Mouse (Mus musculus): ENCODE results near the gene Unc13a. TPM values are rescaled to one million over a fixed set of nuclear protein-coding genes. Genes with fewer than 3 reads are reported as not detected.
"Not testable (repeated sequence)": the region's sequence is repeated elsewhere in the genome, so short reads cannot be mapped to it uniquely, and the experiment has no call there.

Unc13a gene
- polyA plus RNA-seq, 1 experiment from 2014 or later: 1.2 TPM

DNA sequence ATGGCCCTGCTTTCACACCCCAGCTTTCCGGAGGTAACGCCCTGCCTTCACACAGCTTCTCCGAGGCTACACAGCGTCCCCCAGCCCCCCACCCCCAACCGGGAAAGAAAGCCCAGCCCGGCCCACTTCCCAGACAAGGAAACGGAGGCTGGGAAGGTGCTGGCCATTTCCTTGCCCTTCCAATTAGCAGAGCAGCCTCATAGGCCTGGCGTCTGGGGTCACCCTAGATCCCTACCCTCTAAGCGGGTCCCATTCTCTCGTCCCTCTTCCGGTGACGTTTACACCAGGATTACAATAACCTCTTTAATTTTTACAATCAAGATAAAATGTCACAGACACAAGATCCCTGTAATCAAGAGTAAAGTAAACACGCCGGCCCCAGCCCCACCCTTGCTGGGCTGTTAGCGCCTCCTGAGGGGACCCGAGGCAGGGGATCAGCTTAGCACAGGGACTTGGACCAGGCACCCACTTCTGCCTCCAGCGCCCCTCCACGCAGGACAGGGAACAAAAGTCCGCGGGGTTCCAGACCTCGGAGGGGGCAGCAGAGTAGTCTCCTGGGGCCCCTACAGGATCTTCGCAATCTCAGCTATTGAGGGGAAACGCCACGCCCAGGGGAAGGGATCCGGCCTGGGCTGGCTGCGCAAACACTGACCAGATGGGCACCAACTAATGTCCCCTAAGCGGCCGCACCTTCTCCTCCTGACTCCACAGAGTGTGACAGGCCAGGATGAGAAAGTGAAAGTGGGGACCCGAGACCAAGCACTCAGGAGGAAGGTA, 29.1 kb upstream of the Unc13a start:
- no peak overlapping the region for H3K9ac ChIP-seq (replicated peaks; ENCODE audit: low read length)
- ATAC-seq (replicated peaks; ENCODE audit: insufficient number of reproducible peaks, low FRiP score, low TSS enrichment, low read depth): no peak
- H3K36me3 ChIP-seq (replicated peaks; ENCODE audit: control insufficient read depth, insufficient read depth, low read depth, low read length): no peaks in the 10 kb centered on the region
- H3K9me3 ChIP-seq (replicated peaks; ENCODE audit: control insufficient read depth, low read length): no peaks in the 10 kb centered on the region
- H3K4me3 ChIP-seq (ENCODE audit: low read depth, low read length): no peak overlapping the region
- DNase-seq (ENCODE audit: low spot score): no peak
- peaks cover 30% of the 10 kb centered on the region for H3K27me3 ChIP-seq (ENCODE audit: control insufficient read depth, insufficient read depth, low read length)
- H3K4me2 ChIP-seq (ENCODE audit: low read depth, low read length): no peak overlapping the region
- 7% methylated on average over 29 of the region's 29 CpGs for WGBS
- H3K27ac ChIP-seq (replicated peaks; ENCODE audit: low read depth, low read length): no peak overlapping the region
- no peaks in the 10 kb centered on the region for H3K4me1 ChIP-seq (ENCODE audit: control insufficient read depth, insufficient read depth, low read length)

DNA sequence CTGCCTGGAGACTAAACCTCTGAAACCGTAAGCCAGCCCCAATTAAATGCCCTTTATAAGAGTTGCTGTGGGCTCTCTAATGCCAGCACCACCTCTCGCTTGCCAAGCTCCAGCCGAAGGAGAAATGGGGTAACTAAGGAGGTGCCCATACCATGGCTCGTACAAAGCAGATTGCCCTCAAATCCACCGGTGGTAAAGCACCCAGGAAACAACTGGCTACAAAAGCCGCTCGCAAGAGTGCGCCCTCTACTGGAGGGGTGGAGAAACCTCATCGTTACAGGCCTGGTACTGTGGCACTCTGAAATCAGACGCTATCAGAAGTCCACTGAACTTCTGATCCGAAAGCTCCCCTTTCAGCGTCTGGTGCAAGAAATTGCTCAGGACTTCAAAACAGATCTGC, 23.9 kb upstream of the Unc13a start:
- H3K36me3 ChIP-seq (replicated peaks; ENCODE audit: control insufficient read depth, insufficient read depth, low read depth, low read length); H3K27ac ChIP-seq (replicated peaks; ENCODE audit: low read depth, low read length); DNase-seq (ENCODE audit: low spot score); ATAC-seq (replicated peaks; ENCODE audit: insufficient number of reproducible peaks, low FRiP score, low TSS enrichment, low read depth); H3K4me3 ChIP-seq (ENCODE audit: low read depth, low read length); H3K9ac ChIP-seq (replicated peaks; ENCODE audit: low read length); H3K4me2 ChIP-seq (ENCODE audit: low read depth, low read length); H3K4me1 ChIP-seq (ENCODE audit: control insufficient read depth, insufficient read depth, low read length); H3K9me3 ChIP-seq (replicated peaks; ENCODE audit: control insufficient read depth, low read length): not testable (repeated sequence)
- WGBS: 63% methylated on average over 12 of the region's 12 CpGs
- H3K27me3 ChIP-seq (ENCODE audit: control insufficient read depth, insufficient read depth, low read length): peaks cover 56% of the 10 kb centered on the region

DNA sequence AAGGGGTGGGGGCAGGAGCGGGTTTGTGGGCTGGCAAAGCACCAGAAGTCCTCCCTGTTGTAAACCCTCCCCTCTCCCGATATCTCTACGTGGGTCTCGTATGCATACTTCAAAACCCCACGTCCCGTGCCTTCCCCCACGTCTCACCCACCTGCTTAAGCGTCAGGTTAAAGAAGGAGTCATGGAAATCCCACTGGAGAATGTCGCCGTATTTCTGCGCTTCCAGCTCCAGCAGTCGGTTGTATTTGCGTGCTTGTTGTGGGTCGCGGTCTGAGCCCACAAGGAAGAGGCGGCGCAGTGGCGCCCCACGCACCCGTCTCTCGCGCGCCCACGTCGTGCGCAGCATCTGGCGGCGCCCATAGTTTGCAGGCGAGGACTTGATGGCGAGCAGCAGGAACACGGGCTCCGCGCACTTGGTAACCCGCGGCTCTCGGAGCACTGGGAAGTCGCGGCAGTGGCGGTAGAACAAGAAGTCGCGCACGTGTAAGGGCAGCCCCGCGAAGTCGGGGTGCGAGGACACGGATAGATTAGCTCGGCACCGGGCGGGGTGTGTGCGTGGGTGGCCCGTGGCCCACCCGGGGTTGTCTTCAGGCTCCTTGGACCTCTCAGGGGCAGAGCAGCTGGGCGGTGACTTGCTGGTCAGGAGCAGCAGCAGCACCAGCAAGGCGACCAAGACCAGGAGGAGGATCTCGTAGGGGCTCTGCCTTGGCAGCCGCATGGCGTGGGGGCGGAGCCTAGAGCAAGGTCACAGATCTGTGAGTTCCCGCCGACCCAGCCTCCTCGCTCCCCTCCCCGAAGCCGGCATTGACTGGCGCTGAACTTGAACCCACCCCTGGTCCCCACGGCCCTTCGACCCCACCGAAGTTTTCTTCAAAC, 21.8 kb upstream of the Unc13a start:
- Histone ChIP-seq H3K4me3 (ENCODE audit: low read depth, low read length) (0 out of 2 replicates have a peak overlapping the region, but pooled peaks have one; percentile 11), H3K4me1 (ENCODE audit: control insufficient read depth, insufficient read depth, low read length) (no peaks in the 10 kb centered on the region; the same call in 1 of the 2 replicates), H3K36me3 (replicated peaks; ENCODE audit: control insufficient read depth, insufficient read depth, low read depth, low read length) (no peaks in the 10 kb centered on the region), H3K27me3 (ENCODE audit: control insufficient read depth, insufficient read depth, low read length) (peaks cover 69% of the 10 kb centered on the region), H3K9me3 (replicated peaks; ENCODE audit: control insufficient read depth, low read length) (no peaks in the 10 kb centered on the region), H3K27ac (replicated peaks; ENCODE audit: low read depth, low read length) (no peak overlapping the region), H3K4me2 (ENCODE audit: low read depth, low read length) (no peak overlapping the region), H3K9ac (replicated peaks; ENCODE audit: low read length) (no peak overlapping the region)
- WGBS: 10% methylated on average over 67 of the region's 68 CpGs
- ATAC-seq (replicated peaks; ENCODE audit: insufficient number of reproducible peaks, low FRiP score, low TSS enrichment, low read depth): no peak
- DNase-seq (ENCODE audit: low spot score): no peak

DNA sequence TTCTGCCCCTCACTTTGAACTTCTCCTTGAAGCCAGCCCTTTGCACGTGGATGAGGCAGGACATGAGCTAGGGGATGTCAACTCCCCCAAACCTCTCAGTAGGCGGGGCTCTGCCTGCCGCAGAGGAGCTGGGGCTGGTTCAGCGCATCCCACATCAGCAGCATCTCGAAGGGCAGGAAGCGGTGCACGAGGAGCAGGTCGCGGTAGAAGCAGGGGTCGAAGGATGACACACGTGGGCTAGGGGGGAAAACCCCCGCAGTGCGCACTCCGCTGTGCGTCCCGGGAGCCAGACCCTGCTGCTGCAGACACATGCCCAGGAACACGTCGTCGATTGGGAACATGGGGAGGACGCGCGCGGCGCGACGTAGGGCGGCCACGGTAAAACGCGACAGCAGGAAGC, 21.0 kb upstream of the Unc13a start:
- H3K4me1 ChIP-seq (ENCODE audit: control insufficient read depth, insufficient read depth, low read length): no peaks in the 10 kb centered on the region; the same call in 1 of the 2 replicates
- H3K27ac ChIP-seq (replicated peaks; ENCODE audit: low read depth, low read length): no peak overlapping the region
- no peak overlapping the region for H3K9ac ChIP-seq (replicated peaks; ENCODE audit: low read length)
- H3K9me3 ChIP-seq (replicated peaks; ENCODE audit: control insufficient read depth, low read length): no peaks in the 10 kb centered on the region
- WGBS: 4% methylated on average over 30 of the region's 30 CpGs
- DNase-seq (ENCODE audit: low spot score): no peak
- no peak overlapping the region for H3K4me2 ChIP-seq (ENCODE audit: low read depth, low read length)
- no peaks in the 10 kb centered on the region for H3K36me3 ChIP-seq (replicated peaks; ENCODE audit: control insufficient read depth, insufficient read depth, low read depth, low read length)
- no peak for ATAC-seq (replicated peaks; ENCODE audit: insufficient number of reproducible peaks, low FRiP score, low TSS enrichment, low read depth)
- H3K27me3 ChIP-seq (ENCODE audit: control insufficient read depth, insufficient read depth, low read length): peaks cover 77% of the 10 kb centered on the region
- H3K4me3 ChIP-seq (ENCODE audit: low read depth, low read length): 0 out of 2 replicates have a peak overlapping the region, but pooled peaks have one; percentile 12

DNA sequence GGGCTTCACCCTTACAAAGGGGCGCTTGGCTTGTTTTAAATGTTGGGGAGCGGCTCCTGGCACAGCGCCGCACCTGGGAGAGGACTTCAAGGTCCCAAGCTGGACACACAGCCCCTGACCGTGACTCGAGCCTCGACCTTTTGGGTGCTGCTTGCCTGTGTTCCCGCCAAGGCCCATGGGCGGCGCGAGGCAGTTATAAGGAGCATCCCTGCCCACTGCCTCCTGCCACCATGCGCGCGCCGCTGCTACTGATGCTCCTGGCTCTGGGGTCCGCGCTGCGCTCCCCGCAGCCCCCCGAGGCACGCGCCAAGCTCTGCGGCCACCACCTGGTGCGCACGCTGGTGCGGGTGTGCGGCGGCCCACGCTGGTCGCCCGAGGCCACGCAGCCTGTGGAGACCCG, 17.5 kb upstream of the Unc13a start, which contains the start of gene Insl3:
TSS of gene Insl3 (plus strand) at position 187 of the 400 bp plus-strand sequence.
- H3K27ac ChIP-seq (replicated peaks; ENCODE audit: low read depth, low read length): no peak within 1 kb of the TSS
- DNase-seq (ENCODE audit: low spot score) (no peak), ATAC-seq (replicated peaks; ENCODE audit: insufficient number of reproducible peaks, low FRiP score, low TSS enrichment, low read depth) (no peak)
- no peaks in the 10 kb centered on the region for H3K9me3 ChIP-seq (replicated peaks; ENCODE audit: control insufficient read depth, low read length)
- H3K36me3 ChIP-seq (replicated peaks; ENCODE audit: control insufficient read depth, insufficient read depth, low read depth, low read length): no peaks in the 10 kb centered on the region
- 4% methylated on average over 33 of the region's 33 CpGs for WGBS
- H3K4me2 ChIP-seq (ENCODE audit: low read depth, low read length): no peak within 1 kb of the TSS
- H3K9ac ChIP-seq (replicated peaks; ENCODE audit: low read length): no peak within 1 kb of the TSS
- peaks cover 100% of the 10 kb centered on the region for H3K27me3 ChIP-seq (ENCODE audit: control insufficient read depth, insufficient read depth, low read length)
- no peak within 1 kb of the TSS for H3K4me3 ChIP-seq (ENCODE audit: low read depth, low read length)
- no peaks in the 10 kb centered on the region; the same call in 1 of the 2 replicates for H3K4me1 ChIP-seq (ENCODE audit: control insufficient read depth, insufficient read depth, low read length)

DNA sequence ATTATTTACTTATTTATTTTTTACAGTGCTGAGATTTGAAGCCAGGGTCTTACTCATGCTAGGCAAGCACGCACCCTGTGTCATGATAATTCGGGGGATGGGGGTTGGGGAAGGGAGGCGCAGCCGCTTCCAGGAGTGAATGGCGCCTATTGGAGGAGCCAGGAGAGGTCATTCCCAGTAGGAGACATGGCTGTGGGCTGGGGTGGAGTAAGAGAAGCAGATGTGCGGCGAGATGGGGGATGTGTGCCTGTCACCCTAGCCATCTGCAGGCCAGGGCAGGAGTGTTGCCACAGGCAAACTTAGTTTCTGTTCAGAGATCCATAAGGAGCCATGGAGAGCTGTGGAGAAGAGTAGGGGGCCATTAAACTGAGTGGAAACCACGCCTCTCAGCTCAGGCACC, 16.1 kb upstream of the Unc13a start:
- Histone ChIP-seq H3K36me3 (replicated peaks; ENCODE audit: control insufficient read depth, insufficient read depth, low read depth, low read length) (no peaks in the 10 kb centered on the region), H3K9ac (replicated peaks; ENCODE audit: low read length) (no peak overlapping the region), H3K27me3 (ENCODE audit: control insufficient read depth, insufficient read depth, low read length) (peaks cover 100% of the 10 kb centered on the region), H3K27ac (replicated peaks; ENCODE audit: low read depth, low read length) (no peak overlapping the region), H3K4me2 (ENCODE audit: low read depth, low read length) (no peak overlapping the region), H3K4me3 (ENCODE audit: low read depth, low read length) (no peak overlapping the region), H3K9me3 (replicated peaks; ENCODE audit: control insufficient read depth, low read length) (no peaks in the 10 kb centered on the region), H3K4me1 (ENCODE audit: control insufficient read depth, insufficient read depth, low read length) (no peaks in the 10 kb centered on the region)
- DNase-seq (ENCODE audit: low spot score): no peak
- 2% methylated on average over 8 of the region's 8 CpGs for WGBS
- no peak for ATAC-seq (replicated peaks; ENCODE audit: insufficient number of reproducible peaks, low FRiP score, low TSS enrichment, low read depth)

DNA sequence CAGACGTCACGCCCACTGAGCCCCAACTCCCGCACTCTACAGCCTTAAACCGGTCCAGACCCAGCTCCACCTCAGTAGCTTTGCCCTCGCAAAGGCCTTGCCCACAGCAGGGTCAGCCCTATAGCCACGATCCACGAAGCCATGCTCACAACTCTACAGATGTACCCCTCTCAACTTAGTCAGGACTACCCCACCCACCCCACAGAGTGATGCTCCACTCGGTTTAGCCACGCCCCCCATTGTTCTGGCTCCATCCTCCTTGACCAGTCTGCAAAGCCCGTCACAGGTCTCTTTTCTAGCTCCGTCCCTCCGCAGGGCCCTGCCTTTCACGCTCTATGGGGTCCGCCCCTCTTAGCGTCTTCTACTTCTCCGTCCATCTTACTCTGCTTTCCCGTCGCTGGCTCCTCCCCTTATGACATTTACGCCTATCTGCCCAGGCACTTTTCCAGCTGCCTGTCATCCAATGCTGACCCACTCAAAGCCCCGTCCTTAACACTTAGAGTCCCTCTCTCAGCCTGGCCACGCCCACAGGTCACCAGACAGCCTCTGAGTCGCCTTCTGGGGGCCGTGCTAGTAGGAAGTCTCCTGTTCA, 14.7 kb upstream of the Unc13a start:
- H3K27ac ChIP-seq (replicated peaks; ENCODE audit: low read depth, low read length): no peak overlapping the region
- H3K9ac ChIP-seq (replicated peaks; ENCODE audit: low read length): no peak overlapping the region
- no peaks in the 10 kb centered on the region for H3K9me3 ChIP-seq (replicated peaks; ENCODE audit: control insufficient read depth, low read length)
- H3K36me3 ChIP-seq (replicated peaks; ENCODE audit: control insufficient read depth, insufficient read depth, low read depth, low read length): no peaks in the 10 kb centered on the region
- no peak overlapping the region for H3K4me2 ChIP-seq (ENCODE audit: low read depth, low read length)
- DNase-seq (ENCODE audit: low spot score): no peak
- no peaks in the 10 kb centered on the region for H3K4me1 ChIP-seq (ENCODE audit: control insufficient read depth, insufficient read depth, low read length)
- H3K4me3 ChIP-seq (ENCODE audit: low read depth, low read length): no peak overlapping the region; the same call in 1 of the 2 replicates
- ATAC-seq (replicated peaks; ENCODE audit: insufficient number of reproducible peaks, low FRiP score, low TSS enrichment, low read depth): peak; percentile 53; the same call in 1 of the 2 replicates
- 2% methylated on average over 23 of the region's 23 CpGs for WGBS
- peaks cover 100% of the 10 kb centered on the region for H3K27me3 ChIP-seq (ENCODE audit: control insufficient read depth, insufficient read depth, low read length)

All from embryonic facial prominence, embryonic 11.5 days (tissue).